Mouse (Mus musculus): ENCODE results near the gene Snapc5. TPM values are rescaled to one million over a fixed set of nuclear protein-coding genes. Genes with fewer than 3 reads are reported as not detected.
"Not testable (repeated sequence)": the region's sequence is repeated elsewhere in the genome, so short reads cannot be mapped to it uniquely, and the experiment has no call there.

The Snapc5 gene
- total RNA-seq (2021): 10 to 100 TPM; 17.4 to 17.5 TPM
- long read RNA-seq, experiment 1, transcript Snapc5-201 (3 exons, 1,228 nt): major isoform, 10 of 10 reads
- long read RNA-seq, experiment 1, partial matches to known transcripts: 0 of 10 reads
- long read RNA-seq, experiment 1, other reads (novel, unspliced or antisense): 0 of 10 reads
- long read RNA-seq, experiment 2, transcript Snapc5-201 (3 exons, 1,228 nt): major isoform, 9 of 9 reads
- long read RNA-seq, experiment 2, partial matches to known transcripts: 0 of 9 reads
- long read RNA-seq, experiment 2, other reads (novel, unspliced or antisense): 0 of 9 reads

GRCm38 (mm10) chr9:64178974-64179646 lies at the start of gene Snapc5:
Snapc5 (plus strand) TSS chr9:64179274.
- DNase-seq: peak; percentile 91

- no peak for DNase-seq
Measured at GRCm38 (mm10) chr9:64131623-64132022, 47.5 kb upstream of the Snapc5 start.

DNA sequence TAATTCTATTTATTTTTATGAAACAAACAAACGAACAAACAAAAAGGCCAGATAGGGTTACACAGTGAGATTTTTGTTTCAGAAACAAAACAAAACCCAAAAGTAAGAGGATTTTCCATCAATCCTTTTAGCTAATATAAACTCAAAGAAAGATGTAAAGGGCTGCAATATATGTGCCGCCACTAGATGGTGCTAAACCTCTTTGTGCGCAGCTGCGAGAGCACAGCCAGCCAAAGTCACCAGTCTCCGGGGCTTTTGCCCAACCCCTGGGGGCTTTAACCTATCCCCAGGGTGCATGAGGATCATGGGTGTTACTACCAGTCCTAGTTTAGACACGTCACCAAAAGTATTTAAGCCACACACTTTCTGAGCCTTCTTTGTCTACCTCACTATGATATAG lies 40.2 kb upstream of the Snapc5 start:
- DNase-seq: peak; percentile 60

DNA sequence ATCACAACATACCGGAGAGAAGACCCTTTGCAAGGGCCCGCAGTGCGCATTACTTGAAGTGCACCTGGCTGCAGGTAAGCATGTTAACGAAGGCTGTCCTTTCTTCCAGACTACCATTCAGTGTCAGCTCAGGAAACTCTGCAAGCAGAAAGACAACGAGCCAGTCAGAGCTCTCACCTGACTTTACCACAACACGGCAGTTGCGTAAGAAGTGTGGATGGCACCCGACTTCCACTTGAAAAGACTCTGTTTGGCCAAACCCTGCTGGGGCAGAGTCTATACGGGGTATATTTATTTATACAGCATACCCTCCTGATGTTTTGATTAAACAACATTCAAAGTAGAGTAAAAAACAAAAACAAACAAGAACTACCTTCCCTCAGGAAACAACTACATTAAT lies 39.2 kb upstream of the Snapc5 start:
- DNase-seq: no peak

GRCm38 (mm10) chr9:64156641-64157040 lies 22.4 kb upstream of the Snapc5 start:
- no peak for DNase-seq

- DNase-seq: no peak
Measured at GRCm38 (mm10) chr9:64160471-64160870, 18.6 kb upstream of the Snapc5 start.

DNA sequence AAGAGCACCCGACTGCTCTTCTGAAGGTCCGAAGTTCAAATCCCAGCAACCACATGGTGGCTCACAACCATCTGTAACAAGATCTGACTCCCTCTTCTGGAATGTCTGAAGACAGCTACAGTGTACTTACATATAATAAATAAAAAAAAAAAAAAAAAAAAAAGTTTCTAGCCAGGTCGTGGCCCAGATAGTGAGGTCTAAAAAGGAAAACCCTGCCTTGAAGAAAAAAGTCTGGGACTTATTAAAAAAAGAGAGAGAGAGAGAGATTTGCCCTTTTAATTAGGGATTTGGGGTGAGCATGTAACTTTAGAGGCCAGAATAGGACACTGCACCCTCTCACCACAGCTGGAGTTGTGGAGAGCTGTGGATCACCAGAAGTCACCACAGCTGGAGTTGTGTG lies 9.1 kb upstream of the Snapc5 start:
- not testable (repeated sequence) for DNase-seq

DNA sequence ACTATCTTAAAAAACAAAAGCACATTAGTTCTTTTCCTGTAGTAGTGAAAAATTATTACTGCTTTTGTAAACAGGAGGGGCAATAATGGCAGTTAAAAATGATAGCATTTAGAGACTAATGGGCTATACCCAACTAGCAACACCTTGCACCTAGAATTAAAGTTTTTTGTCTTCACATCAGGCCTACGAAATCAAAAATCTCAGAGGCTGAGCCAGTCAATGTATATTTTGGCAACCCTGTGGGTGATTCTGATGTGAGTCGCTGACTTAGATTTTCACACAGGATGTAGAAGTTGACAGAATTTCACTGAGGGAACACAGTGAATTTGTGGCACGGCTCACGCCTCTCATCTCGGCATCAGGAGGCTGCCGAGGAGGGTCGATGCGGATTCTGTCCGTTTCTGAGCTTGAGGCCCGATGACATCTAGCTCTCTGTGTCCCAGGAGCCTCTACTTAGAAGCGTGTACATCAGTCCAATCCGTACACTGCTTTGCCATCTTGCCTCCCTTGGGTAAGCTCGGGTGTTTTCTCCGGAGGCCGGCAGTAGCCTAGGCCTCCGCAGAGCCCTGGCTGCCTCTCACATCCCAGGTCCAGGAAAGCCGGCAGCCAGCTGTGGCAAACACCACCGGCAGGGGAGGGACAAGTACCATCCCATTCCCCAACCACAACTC lies 6.8 kb upstream of the Snapc5 start:
- no peak for DNase-seq

- DNase-seq: peak; percentile 85
Measured at GRCm38 (mm10) chr9:64172816-64173665, 6.0 kb upstream of the Snapc5 start, which contains the start of the genes Zwilch and Rpl4. Zwilch (minus strand) TSS chr9:64173104. Rpl4 (plus strand) TSS chr9:64173375.

- DNase-seq: no peak
Measured at GRCm38 (mm10) chr9:64173666-64174220, 5.3 kb upstream of the Snapc5 start.

DNA sequence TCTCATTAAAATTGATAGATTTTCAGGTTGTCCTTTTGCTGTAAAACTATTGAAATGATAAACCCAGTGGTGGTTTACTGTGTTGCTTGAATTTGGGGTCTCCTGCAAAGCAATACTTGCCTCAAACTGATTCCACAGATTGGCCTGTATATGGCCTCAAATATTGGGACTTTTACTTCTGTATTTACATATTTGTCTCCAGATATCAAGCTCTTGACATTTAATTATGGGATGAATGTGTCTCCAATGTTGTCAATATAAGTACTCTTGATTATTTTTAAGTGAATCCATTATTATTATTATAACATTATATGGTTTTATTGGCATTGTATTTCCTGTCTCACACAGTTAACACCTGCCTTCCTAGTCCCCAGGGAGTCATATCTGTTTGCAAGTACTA lies 4.7 kb upstream of the Snapc5 start:
- DNase-seq: no peak

DNA sequence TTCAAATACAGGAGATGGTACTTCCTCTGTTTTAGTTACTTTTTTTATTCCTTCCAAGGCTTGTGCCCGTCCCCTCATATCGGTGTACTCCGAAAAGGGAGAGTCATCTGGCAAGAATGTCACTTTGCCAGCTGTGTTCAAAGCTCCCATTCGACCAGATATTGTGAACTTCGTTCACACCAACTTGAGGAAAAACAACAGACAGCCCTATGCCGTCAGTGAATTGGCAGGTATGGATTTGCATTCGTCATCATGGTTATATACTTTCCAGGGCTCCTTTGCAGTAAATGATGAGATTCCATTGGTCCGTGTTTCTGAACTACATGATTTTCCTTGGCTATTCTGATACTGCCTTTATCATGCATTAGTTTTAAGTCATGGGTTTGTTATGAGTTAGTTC lies 4.3 kb upstream of the Snapc5 start:
- no peak for DNase-seq

- no peak for DNase-seq
Measured at GRCm38 (mm10) chr9:64175378-64175777, 3.7 kb upstream of the Snapc5 start.

- DNase-seq: no peak
Measured at GRCm38 (mm10) chr9:64178610-64178973, 482 bp upstream of the Snapc5 start.

- DNase-seq: not testable (repeated sequence)
Measured at GRCm38 (mm10) chr9:64183295-64183694, 4.2 kb downstream of the Snapc5 start.

DNA sequence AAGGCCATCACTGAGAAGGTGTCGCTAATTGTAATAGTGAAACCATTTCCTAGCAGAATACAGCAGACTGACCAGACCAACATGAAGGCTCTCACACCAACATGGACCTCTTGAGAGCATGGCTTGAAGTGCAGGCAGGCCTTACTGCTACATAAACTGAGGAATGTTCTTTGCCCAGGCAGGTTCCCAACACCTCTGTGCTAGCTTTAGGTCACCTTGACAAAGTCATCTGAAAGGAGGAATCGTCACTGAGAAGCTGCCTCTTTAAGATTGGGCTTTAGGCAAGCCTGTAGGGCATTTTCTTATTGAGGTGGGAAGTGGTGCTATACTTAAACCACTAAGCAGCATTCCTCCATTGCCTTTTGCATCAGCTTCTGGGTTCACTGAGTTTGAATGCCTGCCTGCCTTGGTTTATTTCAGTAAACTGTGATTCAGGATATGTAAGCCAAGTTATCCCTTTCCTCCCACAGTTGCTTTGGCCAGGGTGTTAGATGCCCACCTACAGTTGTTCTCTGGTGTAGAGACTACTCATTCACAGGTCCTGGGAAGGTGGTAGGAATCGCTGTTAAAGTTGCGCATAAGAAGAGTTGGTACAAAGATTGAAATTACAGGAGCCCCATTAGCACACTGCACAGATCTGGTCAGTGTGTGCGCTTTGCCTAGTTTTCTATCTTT lies 5.2 kb downstream of the Snapc5 start:
- DNase-seq: no peak

DNA sequence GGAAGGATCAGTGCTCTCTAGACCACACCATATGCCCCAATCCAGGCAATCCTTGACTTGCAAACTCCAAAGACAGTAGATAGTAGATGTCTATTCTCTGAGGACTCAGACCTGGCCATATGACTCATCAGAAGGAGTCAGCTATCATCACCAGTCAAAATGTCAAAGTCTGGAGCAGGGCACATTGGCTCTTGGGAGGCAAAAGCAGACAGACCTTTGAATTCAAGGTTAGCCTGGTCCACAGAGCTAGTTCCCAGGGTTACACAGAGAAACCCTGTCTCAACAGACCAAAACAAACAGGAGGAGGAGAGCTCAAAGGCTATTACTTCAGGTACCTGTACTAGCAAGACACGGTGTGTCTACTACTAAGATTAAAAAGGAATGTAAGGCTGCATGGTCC lies 14.8 kb downstream of the Snapc5 start:
- no peak for DNase-seq

- DNase-seq: no peak
Measured at GRCm38 (mm10) chr9:64195554-64195953, 16.5 kb downstream of the Snapc5 start.

GRCm38 (mm10) chr9:64197524-64197923 lies 18.4 kb downstream of the Snapc5 start:
- DNase-seq: no peak

- DNase-seq: no peak
Measured at GRCm38 (mm10) chr9:64198068-64198762, 19.1 kb downstream of the Snapc5 start.
